Mouse (Mus musculus) spleen, adult 2 months (tissue): ENCODE results near the gene Grcc10. TPM values are rescaled to one million over a fixed set of nuclear protein-coding genes. Genes with fewer than 3 reads are reported as not detected.
A peak's percentile ranks its signal among the peaks of the same experiment; 100 is the strongest.

Source experiments
- DNase-seq, 2 experiments: peaks; one replicate each; pipeline versions ENCODE4 v3.0.0 to v3.0.0-alpha.2; 2012 to 2021; ENCODE audit warnings: low spot score in 2 of 2, low read depth in 1 of 2
- H3K27ac ChIP-seq: fragments of 200-500 bp; 2 replicates; pipeline ENCODE4 v1.5.1; 2012; ENCODE audit warnings: low read length, inconsistent platforms; ENCODE audit not compliant: insufficient read depth
- H3K27me3 ChIP-seq: fragments of 200-500 bp; 2 replicates; pipeline ENCODE4 v1.6.1; 2012; ENCODE audit warnings: mild to moderate bottlenecking, moderate library complexity, low read length, inconsistent platforms; ENCODE audit not compliant: control insufficient read depth, insufficient read depth
- H3K36me3 ChIP-seq: fragments of 200-500 bp; 2 replicates; pipeline ENCODE4 v1.6.1; 2012; ENCODE audit warnings: mild to moderate bottlenecking, low read length, inconsistent platforms; ENCODE audit not compliant: control insufficient read depth, insufficient read depth
- H3K4me1 ChIP-seq: fragments of 200-500 bp; 2 replicates; pipeline ENCODE4 v1.6.1; 2011; ENCODE audit warnings: inconsistent platforms; ENCODE audit not compliant: control insufficient read depth, insufficient read depth, insufficient read length
- H3K4me3 ChIP-seq: fragments of 200-500 bp; 2 replicates; pipeline ENCODE4 v1.5.1; 2011; ENCODE audit warnings: mild to moderate bottlenecking, inconsistent platforms; ENCODE audit not compliant: insufficient read depth, insufficient read length; ENCODE audit errors: extremely low read depth
- CTCF ChIP-seq: fragments of 200-500 bp; IDR thresholded peaks from 2 replicates; pipeline ENCODE4 v1.5.1; 2011; ENCODE audit warnings: mild to moderate bottlenecking, inconsistent platforms; ENCODE audit not compliant: insufficient read depth, insufficient read length, insufficient replicate concordance; ENCODE audit errors: extremely low read depth
- POLR2A ChIP-seq: fragments of 200-500 bp; IDR thresholded peaks from 2 replicates; pipeline ENCODE4 v1.6.1; 2011; ENCODE audit warnings: low read depth, low read length, inconsistent platforms
- WGBS: fragments of 180-500 bp; shearing (Covaris S2); methylation state at CpG from one replicate; pipeline ENCODE4 v1.1.7; 2018; 5-methylcytosine and 5-hydroxymethylcytosine counted together
- polyA plus RNA-seq: library from polyadenylated mRNA; depleted of rRNA; stranded (reverse); fragments of >200 nt; gene quantifications from 2 replicates; pipeline ENCODE4 v1.2.3, GENCODE M21; 2012

The Grcc10 gene
- polyA plus RNA-seq, 1 experiment, result 209 TPM

- Histone ChIP-seq H3K4me1 (peaks cover 48% of the 10 kb centered on the region; the same call in 1 of the 2 replicates), H3K27me3 (no peaks in the 10 kb centered on the region), H3K4me3 (peak overlapping the region; percentile 48), H3K27ac (peak overlapping the region; percentile 90), H3K36me3 (peaks cover 47% of the 10 kb centered on the region)
- TF ChIP-seq POLR2A, result no peak
- no peak for TF ChIP-seq CTCF
- WGBS, result 50% methylated on average over 6 of the region's 6 CpGs
- peak in 1 of 2 experiments; percentile 9 for DNase-seq
Measured at GRCm38 (mm10) chr6:124722876-124723473, 18.2 kb downstream of the Grcc10 start.

GRCm38 (mm10) chr6:124720904-124721303 is 20.3 kb downstream of the Grcc10 start:
- WGBS, result 11% methylated on average over 11 of the region's 11 CpGs
- Histone ChIP-seq H3K27ac (peak overlapping the region; percentile 80), H3K4me1 (peaks cover 43% of the 10 kb centered on the region; the same call in 1 of the 2 replicates), H3K4me3 (no peak overlapping the region), H3K36me3 (peaks cover 36% of the 10 kb centered on the region), H3K27me3 (no peaks in the 10 kb centered on the region)
- TF ChIP-seq POLR2A (no peak), CTCF (no peak)
- DNase-seq, result peak; percentile 63 to 65

- Histone ChIP-seq H3K4me3 (no peak overlapping the region), H3K4me1 (peaks cover 32% of the 10 kb centered on the region; the same call in 1 of the 2 replicates), H3K27me3 (no peaks in the 10 kb centered on the region), H3K36me3 (peaks cover 35% of the 10 kb centered on the region), H3K27ac (peak overlapping the region; percentile 6; the same call in 1 of the 2 replicates)
- TF ChIP-seq POLR2A (no peak), CTCF (no peak)
- 75% methylated on average over 7 of the region's 7 CpGs for WGBS
- no peak for DNase-seq
Measured at GRCm38 (mm10) chr6:124719354-124719978, 21.7 kb downstream of the Grcc10 start.

GRCm38 (mm10) chr6:124718703-124719102 is 22.5 kb downstream of the Grcc10 start:
- H3K4me3 ChIP-seq, result no peak overlapping the region
- H3K4me1 ChIP-seq, result peaks cover 28% of the 10 kb centered on the region; the same call in 1 of the 2 replicates
- TF ChIP-seq CTCF (no peak), POLR2A (no peak)
- no peak for DNase-seq
- 88% methylated on average over 15 of the region's 16 CpGs for WGBS
- H3K36me3 ChIP-seq, result peaks cover 35% of the 10 kb centered on the region
- peak overlapping the region; percentile 6; the same call in 1 of the 2 replicates for H3K27ac ChIP-seq
- H3K27me3 ChIP-seq, result no peaks in the 10 kb centered on the region

- no peak for TF ChIP-seq POLR2A
- no peak for TF ChIP-seq CTCF
- Histone ChIP-seq H3K27me3 (no peaks in the 10 kb centered on the region), H3K27ac (no peak overlapping the region), H3K4me3 (no peak overlapping the region), H3K4me1 (peaks cover 25% of the 10 kb centered on the region; the same call in 1 of the 2 replicates), H3K36me3 (peaks cover 34% of the 10 kb centered on the region)
- no peak for DNase-seq
- 91% methylated on average over 13 of the region's 13 CpGs for WGBS
Measured at GRCm38 (mm10) chr6:124717968-124718367, 23.2 kb downstream of the Grcc10 start.

GRCm38 (mm10) chr6:124716864-124717490 is 24.2 kb downstream of the Grcc10 start:
- peak in 1 of 2 experiments; percentile 71 for DNase-seq
- H3K27ac ChIP-seq, result no peak overlapping the region; the same call in 1 of the 2 replicates

More at GRCm38 (mm10) chr6:124716864-124717490, 24.2 kb downstream of the Grcc10 start:
- peaks cover 24% of the 10 kb centered on the region; the same call in 1 of the 2 replicates for H3K4me1 ChIP-seq
- TF ChIP-seq CTCF (peak; percentile 90), POLR2A (no peak)
- no peaks in the 10 kb centered on the region for H3K27me3 ChIP-seq
- peaks cover 34% of the 10 kb centered on the region for H3K36me3 ChIP-seq
- 61% methylated on average over 20 of the region's 20 CpGs for WGBS
- no peak overlapping the region for H3K4me3 ChIP-seq
